Mouse (Mus musculus) CD4-positive helper T cell, adult 2 months (primary cell): ENCODE data around the gene Cd70.
"Not testable (repeated sequence)": the region's sequence is repeated elsewhere in the genome, so short reads cannot be mapped to it uniquely, and the experiment has no call there.

Source experiments
- DNase-seq: peaks from one replicate; pipeline ENCODE4 v3.0.0-alpha.2; 2012; ENCODE audit warnings: low read depth, missing footprints, low spot score

The Cd70 gene

DNA sequence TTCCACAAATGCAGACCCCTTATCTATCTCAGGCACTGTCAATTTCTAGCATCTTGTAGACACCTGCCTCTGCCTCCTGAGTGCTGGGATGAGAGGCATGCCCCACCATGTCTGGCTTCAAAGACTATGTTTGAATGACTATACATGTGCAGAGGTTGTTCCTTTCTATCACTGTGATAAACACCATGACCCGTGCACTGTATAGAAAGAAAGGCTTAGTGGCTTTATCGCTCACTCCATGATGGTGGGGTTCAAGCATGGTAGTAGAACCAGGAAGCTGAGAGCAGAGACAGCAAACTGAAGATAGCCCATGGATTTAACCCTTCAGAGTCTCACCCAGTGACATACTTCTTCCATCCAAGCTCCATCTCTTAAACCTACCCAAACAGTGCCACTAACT, 14.9 kb downstream of the Cd70 start:
- DNase-seq = no peak

DNA sequence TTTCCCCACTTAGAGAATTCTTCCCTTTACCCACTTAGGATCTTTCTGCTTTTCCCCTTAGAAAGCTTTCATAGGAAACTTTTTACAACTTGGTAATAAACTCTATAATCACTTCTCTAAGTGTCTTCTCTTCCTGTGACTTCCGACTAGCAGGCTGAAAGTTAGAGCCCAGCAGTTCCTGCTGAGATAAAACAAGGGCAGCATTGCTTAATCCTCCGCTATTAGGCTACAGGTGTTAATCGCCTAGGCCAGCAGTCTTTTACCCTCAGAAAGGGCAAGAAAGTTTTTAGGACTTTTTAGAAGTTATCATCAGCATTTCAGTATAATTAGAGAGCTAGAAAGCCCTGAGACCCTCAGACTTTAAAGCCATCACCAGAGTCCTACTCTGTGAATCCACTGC, 15.6 kb downstream of the Cd70 start:
- not testable (repeated sequence) for DNase-seq

GRCm38 (mm10) chr17:57131793-57132192, 17.8 kb downstream of the Cd70 start:
- DNase-seq = peak; percentile 62

DNA sequence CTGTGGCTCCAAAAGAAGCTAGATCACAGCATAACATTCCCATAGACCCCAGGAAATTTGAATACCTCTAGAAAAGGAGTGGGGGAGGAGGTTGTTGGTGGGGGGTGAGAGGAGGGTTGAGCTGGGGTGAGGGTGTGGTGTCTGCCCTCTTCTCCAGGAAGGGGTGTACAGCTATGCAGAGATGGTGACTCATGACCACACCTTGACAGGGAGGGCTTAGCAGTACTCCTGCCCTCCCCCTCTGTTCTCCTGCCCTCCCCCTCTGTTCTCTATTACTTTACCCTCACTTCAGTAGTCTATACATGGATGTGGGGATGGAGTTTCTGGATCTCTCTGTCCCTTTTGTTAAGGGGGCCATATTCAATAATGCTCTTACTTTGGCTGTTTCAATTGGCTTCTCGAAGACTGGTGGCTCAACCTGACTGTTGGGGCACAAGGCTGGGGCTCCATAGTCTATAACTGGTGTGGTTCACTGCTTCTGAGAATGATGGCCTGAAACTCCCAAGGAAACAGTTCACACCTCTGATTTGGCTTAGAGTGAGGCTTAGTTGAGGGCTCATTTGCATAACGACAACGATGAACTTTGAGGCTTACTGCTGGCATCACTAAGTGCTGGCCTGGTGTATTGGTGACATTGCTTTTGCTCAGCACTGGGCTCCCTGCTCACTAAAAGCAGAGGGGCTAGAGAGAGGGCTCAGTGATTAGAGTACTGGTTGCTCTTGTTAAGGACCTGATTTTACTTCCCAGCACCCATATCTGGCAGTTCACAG, 23.5 kb downstream of the Cd70 start:
- peak; percentile 19 for DNase-seq

- no peak for DNase-seq
These were observed 24.8 kb downstream of the Cd70 start for GRCm38 (mm10) chr17:57124792-57125191.

DNA sequence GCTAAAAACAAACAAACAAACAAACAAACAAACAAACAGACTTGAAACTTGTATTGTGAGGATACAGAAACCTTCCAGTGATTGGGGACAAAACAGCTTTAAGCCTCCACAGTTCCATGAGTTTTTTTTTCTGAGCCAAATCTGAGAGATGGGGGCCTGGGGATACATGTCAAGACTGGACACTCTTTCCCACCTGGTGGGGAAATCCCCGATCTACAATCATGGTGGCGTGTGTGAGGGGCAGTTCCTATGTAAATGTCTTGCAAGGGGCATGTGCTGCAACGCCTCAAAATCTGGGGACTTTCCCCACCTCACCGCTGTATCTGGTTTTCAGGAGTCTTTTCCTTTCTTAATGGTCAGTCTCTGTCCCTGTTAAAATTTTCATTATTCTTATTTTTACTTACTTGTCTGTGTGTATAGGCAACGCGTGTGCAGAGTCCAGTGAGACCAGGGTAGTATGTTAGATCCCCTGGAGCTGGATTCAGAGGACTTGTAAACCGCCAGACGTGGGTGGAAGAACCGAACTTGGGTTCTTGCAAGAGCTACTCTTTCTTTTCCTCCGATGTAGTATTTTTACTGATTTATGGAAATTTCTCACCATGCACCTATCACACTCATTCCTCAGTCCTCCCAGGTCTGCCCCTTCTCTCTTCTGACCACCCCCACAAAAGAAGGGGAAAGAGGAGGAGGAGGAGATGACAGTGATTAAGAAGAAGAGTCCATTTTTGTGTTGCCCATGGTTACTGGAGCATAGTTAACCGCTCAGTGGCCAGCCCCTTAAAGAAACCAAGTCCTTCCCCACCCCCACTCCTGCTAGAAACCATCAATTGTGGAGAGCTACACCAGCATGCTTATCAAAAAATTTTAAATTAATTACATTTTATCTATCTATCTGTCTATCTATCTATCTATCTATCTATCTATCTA, 26.1 kb downstream of the Cd70 start:
- no peak for DNase-seq

DNA sequence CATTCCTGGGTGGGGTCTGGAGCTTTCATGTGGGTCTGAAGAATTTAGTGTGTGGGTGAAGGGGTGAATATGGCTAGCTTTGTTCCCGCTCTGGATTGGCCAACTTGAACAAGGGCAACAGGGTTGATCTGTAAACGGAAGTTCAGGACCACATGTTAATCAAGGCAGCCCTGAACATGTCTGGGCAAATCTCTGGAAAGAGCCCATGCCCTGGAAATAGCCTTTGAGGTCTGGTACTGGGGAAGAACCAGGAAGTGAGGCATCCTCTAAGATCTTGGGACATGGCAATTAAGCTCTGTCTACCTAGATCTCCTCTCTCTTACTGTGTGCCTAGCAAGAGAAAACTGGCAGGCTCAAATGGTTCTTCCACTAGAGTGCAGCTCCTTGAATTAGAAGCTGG, 27.7 kb downstream of the Cd70 start:
- DNase-seq = no peak

DNA sequence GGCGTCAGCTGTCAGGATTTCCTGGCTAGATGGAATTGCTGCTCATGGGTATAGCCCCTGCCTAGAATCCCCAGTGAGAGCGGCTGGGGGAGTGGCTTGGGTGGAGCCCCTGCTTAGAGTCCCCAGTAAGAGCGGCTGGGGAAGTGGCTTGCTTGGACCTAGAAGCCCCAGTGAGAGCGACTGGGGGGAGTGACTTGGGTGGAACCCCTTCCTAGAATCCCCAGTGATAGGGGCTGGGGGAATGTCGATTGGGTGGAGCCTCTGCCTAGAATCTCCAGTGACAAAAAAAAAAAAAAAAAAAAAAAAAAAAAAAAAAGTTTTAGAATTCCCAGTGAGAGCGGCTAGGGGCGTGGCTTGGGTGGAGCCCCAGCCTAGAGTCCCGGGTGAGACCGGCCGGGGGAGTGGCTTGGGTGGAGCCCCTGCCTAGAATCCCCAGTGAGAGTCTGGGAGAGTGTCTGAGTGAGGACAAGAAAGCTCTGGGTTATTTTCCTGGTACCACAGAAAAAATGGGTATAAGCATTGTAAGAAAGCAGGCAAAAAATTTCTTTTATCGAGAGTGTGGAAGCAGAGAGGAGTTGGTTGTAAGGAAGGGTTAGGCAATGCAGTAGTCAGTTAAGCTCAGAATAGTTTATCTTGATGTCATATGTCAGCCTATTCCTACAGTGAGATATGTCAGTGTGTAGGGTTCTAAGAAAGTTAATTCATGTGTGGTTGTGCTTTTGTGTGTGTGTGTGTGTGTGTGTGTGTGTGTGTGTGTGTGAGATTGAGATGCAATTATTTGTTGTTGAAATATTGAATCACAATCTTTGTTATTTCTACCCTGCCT, 30.8 kb downstream of the Cd70 start:
- DNase-seq = no peak

- DNase-seq = no peak
These were observed 32.8 kb downstream of the Cd70 start for GRCm38 (mm10) chr17:57116801-57117200.

- no peak for DNase-seq
These were observed 36.7 kb downstream of the Cd70 start for GRCm38 (mm10) chr17:57112768-57113474.

DNA sequence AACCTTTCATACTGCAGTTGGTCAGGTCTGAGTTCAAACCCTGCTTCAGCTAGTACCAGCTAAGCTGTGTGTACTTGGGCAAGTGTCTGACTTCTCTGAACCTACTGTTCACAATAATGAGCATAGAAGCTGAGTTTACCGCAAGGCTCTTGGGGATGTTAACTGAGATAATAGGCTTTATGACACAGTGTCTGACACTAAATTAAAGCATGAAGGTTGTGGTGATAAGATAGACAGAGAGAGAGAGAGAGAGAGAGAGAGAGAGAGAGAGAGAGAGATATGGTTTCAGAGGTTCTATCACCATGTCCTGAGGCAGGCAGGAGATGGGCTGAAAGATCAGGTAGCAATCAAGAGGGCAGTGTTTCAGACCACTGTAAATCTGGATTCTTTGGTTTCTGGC, 39.6 kb downstream of the Cd70 start:
- DNase-seq = no peak

- DNase-seq = peak; percentile 83
These were observed 40.9 kb downstream of the Cd70 start for GRCm38 (mm10) chr17:57108666-57109171.

DNA sequence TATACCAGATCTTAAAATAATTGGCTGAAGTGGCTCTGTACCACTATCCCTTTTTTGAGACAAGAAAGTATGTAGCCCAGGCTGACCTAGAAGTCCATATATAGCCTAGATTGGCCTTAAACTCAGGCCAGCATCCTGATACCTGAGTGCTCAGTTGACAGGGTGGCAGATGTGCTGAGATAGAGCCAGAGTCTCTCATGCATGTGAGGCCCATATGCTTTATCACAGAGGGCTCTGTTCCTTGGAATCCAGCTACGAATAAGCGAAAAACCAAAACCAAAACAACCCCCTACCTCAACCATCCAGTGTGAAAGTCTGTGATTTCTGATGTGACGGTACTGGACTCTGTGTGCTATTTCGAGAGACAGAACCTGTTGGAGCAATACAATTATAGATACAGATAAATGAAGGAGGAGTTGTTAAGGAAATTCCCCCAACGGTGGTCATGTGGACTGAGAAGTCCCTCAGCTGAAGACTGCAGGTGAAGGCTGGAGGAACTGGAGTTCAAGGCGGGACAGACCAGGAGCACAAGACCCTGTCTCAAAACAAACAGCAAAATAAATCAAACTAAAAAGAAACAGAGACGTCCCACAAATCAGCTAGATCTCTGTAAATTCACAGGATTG, 41.4 kb downstream of the Cd70 start:
- no peak for DNase-seq

DNA sequence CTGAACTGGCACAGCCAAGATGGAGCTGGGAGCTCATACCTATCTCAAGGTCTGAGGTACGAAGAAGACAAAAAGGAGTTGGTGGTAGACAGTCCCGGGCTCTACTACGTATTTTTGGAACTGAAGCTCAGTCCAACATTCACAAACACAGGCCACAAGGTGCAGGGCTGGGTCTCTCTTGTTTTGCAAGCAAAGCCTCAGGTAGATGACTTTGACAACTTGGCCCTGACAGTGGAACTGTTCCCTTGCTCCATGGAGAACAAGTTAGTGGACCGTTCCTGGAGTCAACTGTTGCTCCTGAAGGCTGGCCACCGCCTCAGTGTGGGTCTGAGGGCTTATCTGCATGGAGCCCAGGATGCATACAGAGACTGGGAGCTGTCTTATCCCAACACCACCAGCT, 42.5 kb downstream of the Cd70 start:
- no peak for DNase-seq

- DNase-seq = no peak
These were observed 43.6 kb downstream of the Cd70 start for GRCm38 (mm10) chr17:57106035-57106368.

- peak; percentile 66 for DNase-seq
These were observed 44.2 kb downstream of the Cd70 start, which contains the start of gene Tnfsf9 for GRCm38 (mm10) chr17:57105181-57106034. Gene Tnfsf9 (plus strand): TSS chr17:57105325.

DNA sequence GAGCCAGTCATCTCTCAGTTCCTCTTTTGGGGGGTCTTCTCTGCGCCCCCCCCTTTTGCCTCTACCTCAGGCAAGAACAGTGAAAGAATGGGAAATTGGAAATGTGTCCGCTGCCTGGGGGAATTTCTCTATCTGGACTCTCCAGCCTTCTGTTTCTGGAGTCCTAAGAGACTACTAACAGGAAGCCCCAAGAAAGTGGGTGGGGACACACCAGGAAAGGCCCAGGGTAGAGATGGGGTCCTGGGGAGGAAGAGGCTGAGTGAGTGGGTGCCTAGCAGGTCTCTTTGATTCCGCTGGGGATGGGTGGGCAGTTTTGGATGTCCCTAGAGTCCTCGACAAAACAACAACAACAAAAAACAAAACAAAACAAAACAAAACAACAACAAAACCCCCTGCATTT, 45.1 kb downstream of the Cd70 start:
- DNase-seq = no peak

DNA sequence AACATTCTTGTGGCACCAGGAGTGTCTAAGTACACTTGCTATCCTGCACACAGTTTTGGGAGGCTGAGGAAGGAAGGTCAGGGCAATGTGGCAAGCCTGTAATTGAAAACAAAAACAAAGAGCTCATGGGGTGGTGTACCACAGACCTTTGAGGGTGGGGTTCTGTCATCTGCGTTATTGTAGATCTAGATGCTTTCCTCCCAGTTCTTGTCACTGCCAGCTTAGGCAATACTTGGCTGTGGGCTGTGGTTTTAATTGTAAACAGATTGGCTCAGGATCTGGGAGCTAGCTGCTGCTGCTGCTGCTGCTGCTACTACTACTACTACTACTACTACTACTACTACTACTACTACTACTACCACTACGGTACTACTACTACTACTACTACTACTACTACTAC, 47.3 kb downstream of the Cd70 start:
- peak; percentile 21 for DNase-seq

DNA sequence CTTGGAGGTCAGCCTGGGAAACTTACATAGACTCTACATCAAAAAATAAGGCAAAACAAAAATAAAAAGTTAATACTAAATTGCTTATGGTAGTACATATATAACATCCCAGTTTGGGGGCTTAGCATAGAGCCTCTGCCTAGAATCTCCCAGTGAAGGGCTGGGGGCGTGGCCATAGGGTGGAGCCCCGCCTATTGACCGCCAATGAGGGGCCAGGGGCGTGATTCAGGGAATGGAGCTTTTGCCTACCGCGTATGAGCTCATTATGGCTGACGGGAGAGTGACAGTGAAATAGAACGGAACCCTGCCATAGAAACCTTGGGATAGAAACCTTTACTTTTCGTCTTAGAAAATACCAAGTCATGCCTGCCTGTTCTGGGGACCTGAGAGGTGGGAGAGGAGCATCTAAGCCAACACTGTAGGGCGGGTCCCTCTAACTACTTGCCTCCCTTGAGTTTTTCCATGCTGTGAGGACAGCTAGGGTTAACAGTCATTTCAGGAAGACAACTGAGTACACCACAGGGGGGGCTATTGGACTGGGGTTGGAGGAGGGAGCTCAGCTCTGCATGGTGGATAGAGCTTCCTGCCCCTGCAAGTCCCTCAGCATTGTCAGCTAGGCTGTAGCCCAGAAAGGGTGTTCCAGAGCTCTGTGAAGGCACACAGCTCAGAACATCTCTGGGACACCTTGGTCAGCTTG, 49.8 kb downstream of the Cd70 start:
- peak; percentile 33 for DNase-seq
